Mouse (Mus musculus) kidney, postnatal 0 days (tissue): ENCODE measurements around the gene Atp13a1. TPM values are rescaled to one million over a fixed set of nuclear protein-coding genes. Genes with fewer than 3 reads are reported as not detected.

Source experiments
- ATAC-seq: fragments of 200-750 bp; cut with Nextera tagmentation; replicated peaks from 2 replicates; pipeline ENCODE4 v1.8.0; 2017; ENCODE audit warnings: low read depth, moderate number of reproducible peaks, moderate TSS enrichment, moderate library complexity; ENCODE audit not compliant: low FRiP score
- DNase-seq: peaks from one replicate; pipeline ENCODE4 v3.0.0-alpha.2; 2016; ENCODE audit warnings: low spot score
- H3K27ac ChIP-seq: fragments of 300-500 bp; sonication (generic); 2 replicates; pipeline ENCODE4 v1.5.1; 2014; ENCODE audit warnings: mild to moderate bottlenecking
- H3K27me3 ChIP-seq: fragments of 300-500 bp; sonication (generic); 2 replicates; pipeline ENCODE4 v1.6.1; 2014; ENCODE audit warnings: low read length, mixed read lengths; ENCODE audit not compliant: insufficient read depth
- H3K36me3 ChIP-seq: fragments of 300-500 bp; sonication (generic); 2 replicates; pipeline ENCODE4 v1.6.1; 2014; ENCODE audit warnings: low read length, mixed read lengths; ENCODE audit not compliant: insufficient read depth
- H3K4me1 ChIP-seq: fragments of 300-500 bp; sonication (generic); replicated peaks from 2 replicates; pipeline ENCODE4 v1.6.1; 2014; ENCODE audit warnings: antibody characterized with exemption, low read length, mixed read lengths; ENCODE audit not compliant: insufficient read depth
- H3K4me2 ChIP-seq: fragments of 300-500 bp; sonication (generic); 2 replicates; pipeline ENCODE4 v1.6.1; 2014; ENCODE audit warnings: mild to moderate bottlenecking, low read length, moderate library complexity, mixed read lengths
- H3K4me3 ChIP-seq: fragments of 300-500 bp; sonication (generic); replicated peaks from 2 replicates; pipeline ENCODE4 v1.5.1; 2014; ENCODE audit warnings: low read depth, low read length
- H3K9ac ChIP-seq: fragments of 300-500 bp; sonication (generic); 2 replicates; pipeline ENCODE4 v1.6.1; 2014; ENCODE audit warnings: low read depth, low read length
- H3K9me3 ChIP-seq: fragments of 300-500 bp; sonication (generic); replicated peaks from 2 replicates; pipeline ENCODE4 v1.6.1; 2016; ENCODE audit warnings: low read length, inconsistent platforms, mixed read lengths
- CTCF ChIP-seq: IDR thresholded peaks from 2 replicates; pipeline ENCODE4 v1.5.1; 2016; ENCODE audit warnings: antibody characterized with exemption, low read depth, mild to moderate bottlenecking, moderate library complexity
- WGBS: fragments of 180-500 bp; shearing (Covaris S2); extraction: QIAGEN DNeasy Blood & Tissue Kit; methylation state at CpG from one replicate; pipeline ENCODE4 v1.1.7; 2014; 5-methylcytosine and 5-hydroxymethylcytosine counted together
- polyA plus RNA-seq: library from polyadenylated mRNA; unstranded; fragments of >200 nt; fragmentation: Nextera tagmentation; extraction: Ambion mirVana; gene quantifications from 2 replicates; pipeline ENCODE4 v1.2.1, GENCODE M21; 2015

Gene Atp13a1
- polyA plus RNA-seq, 1 experiment from 2014 or later, result 34.1 TPM

GRCm38 (mm10) chr8:69771221-69771620, 19.7 kb upstream of the Atp13a1 start:
- Histone ChIP-seq H3K36me3 (peaks cover 15% of the 10 kb centered on the region), H3K27me3 (no peaks in the 10 kb centered on the region), H3K9me3 (no peaks in the 10 kb centered on the region), H3K27ac (no peak overlapping the region), H3K4me3 (no peak overlapping the region), H3K4me1 (peaks cover 4% of the 10 kb centered on the region; the same call in 1 of the 2 replicates), H3K9ac (no peak overlapping the region), H3K4me2 (no peak overlapping the region)
- DNase-seq (no peak), ATAC-seq (no peak)
- no peak for TF ChIP-seq CTCF
- 80% methylated on average over 9 of the region's 9 CpGs for WGBS

- H3K4me3 ChIP-seq, result no peak overlapping the region
- H3K4me1 ChIP-seq, result peaks cover 4% of the 10 kb centered on the region; the same call in 1 of the 2 replicates
- TF ChIP-seq CTCF, result no peak
- no peak for DNase-seq
- H3K9ac ChIP-seq, result no peak overlapping the region
- H3K4me2 ChIP-seq, result no peak overlapping the region
- WGBS, result 78% methylated on average over 2 of the region's 2 CpGs
- no peak overlapping the region for H3K27ac ChIP-seq
- no peaks in the 10 kb centered on the region for H3K9me3 ChIP-seq
- peaks cover 7% of the 10 kb centered on the region for H3K36me3 ChIP-seq
- no peak for ATAC-seq
- no peaks in the 10 kb centered on the region for H3K27me3 ChIP-seq
These were observed 18.9 kb upstream of the Atp13a1 start for GRCm38 (mm10) chr8:69772106-69772505.

- Histone ChIP-seq H3K4me2 (peak within 1 kb of the TSS; percentile 53), H3K36me3 (no peaks in the 10 kb centered on the region), H3K4me1 (peaks cover 4% of the 10 kb centered on the region; the same call in 1 of the 2 replicates), H3K9me3 (no peaks in the 10 kb centered on the region), H3K27me3 (no peaks in the 10 kb centered on the region), H3K9ac (peak within 1 kb of the TSS; percentile 90), H3K27ac (peak within 1 kb of the TSS; percentile 99), H3K4me3 (peak within 1 kb of the TSS; percentile 69)
- 0 out of 2 replicates have a peak, but pooled peaks have one; percentile 4 for TF ChIP-seq CTCF
- 0% methylated on average over 41 of the region's 41 CpGs for WGBS
- DNase-seq (peak; percentile 100), ATAC-seq (peak; percentile 99)
These were observed 16.3 kb upstream of the Atp13a1 start, which contains the start of gene Gm20422 for GRCm38 (mm10) chr8:69774503-69775148. Gene Gm20422 (minus strand): TSS chr8:69774886.

- no peak for ATAC-seq
- H3K36me3 ChIP-seq, result no peaks in the 10 kb centered on the region
- WGBS, result 44% methylated on average over 2 of the region's 2 CpGs
- H3K9me3 ChIP-seq, result no peaks in the 10 kb centered on the region
- H3K4me3 ChIP-seq, result peak overlapping the region; percentile 69; the same call in 1 of the 2 replicates
- peak overlapping the region; percentile 41 for H3K4me2 ChIP-seq
- DNase-seq, result no peak
- H3K27ac ChIP-seq, result no peak overlapping the region
- TF ChIP-seq CTCF, result no peak
- H3K27me3 ChIP-seq, result no peaks in the 10 kb centered on the region
- H3K9ac ChIP-seq, result peak overlapping the region; percentile 90; the same call in 1 of the 2 replicates
- peaks cover 4% of the 10 kb centered on the region; the same call in 1 of the 2 replicates for H3K4me1 ChIP-seq
These were observed 15.8 kb upstream of the Atp13a1 start for GRCm38 (mm10) chr8:69775149-69775534.

- Histone ChIP-seq H3K36me3 (no peaks in the 10 kb centered on the region), H3K27ac (no peak overlapping the region), H3K4me1 (peaks cover 4% of the 10 kb centered on the region; the same call in 1 of the 2 replicates), H3K4me2 (no peak overlapping the region), H3K9ac (no peak overlapping the region), H3K9me3 (no peaks in the 10 kb centered on the region), H3K4me3 (no peak overlapping the region), H3K27me3 (no peaks in the 10 kb centered on the region)
- TF ChIP-seq CTCF, result no peak
- no peak for ATAC-seq
- DNase-seq, result no peak
- WGBS, result 59% methylated on average over 8 of the region's 12 CpGs
These were observed 13.9 kb upstream of the Atp13a1 start for GRCm38 (mm10) chr8:69777111-69777510.

GRCm38 (mm10) chr8:69789105-69789504, 1.9 kb upstream of the Atp13a1 start:
- no peak overlapping the region for H3K9ac ChIP-seq
- H3K4me3 ChIP-seq, result no peak overlapping the region
- H3K4me2 ChIP-seq, result no peak overlapping the region
- DNase-seq (no peak), ATAC-seq (no peak)
- no peak overlapping the region for H3K27ac ChIP-seq
- no peaks in the 10 kb centered on the region for H3K27me3 ChIP-seq
- 0 out of 2 replicates have a peak, but pooled peaks cover 7% of the 10 kb centered on the region for H3K36me3 ChIP-seq
- TF ChIP-seq CTCF, result no peak
- whole genome bisulfite sequencing, result 82% methylated on average over 5 of the region's 5 CpGs
- peaks cover 9% of the 10 kb centered on the region; the same call in 1 of the 2 replicates for H3K4me1 ChIP-seq
- H3K9me3 ChIP-seq, result no peaks in the 10 kb centered on the region
